Mouse (Mus musculus) natural killer cell, adult 2 months (primary cell): ENCODE measurements around the gene Zfp770.

Experiments used
- DNase-seq, 2 experiments: peaks; one replicate each; pipeline ENCODE4 v3.0.0; 2022; ENCODE audit warnings: low spot score in 2 of 2

Gene Zfp770

DNA sequence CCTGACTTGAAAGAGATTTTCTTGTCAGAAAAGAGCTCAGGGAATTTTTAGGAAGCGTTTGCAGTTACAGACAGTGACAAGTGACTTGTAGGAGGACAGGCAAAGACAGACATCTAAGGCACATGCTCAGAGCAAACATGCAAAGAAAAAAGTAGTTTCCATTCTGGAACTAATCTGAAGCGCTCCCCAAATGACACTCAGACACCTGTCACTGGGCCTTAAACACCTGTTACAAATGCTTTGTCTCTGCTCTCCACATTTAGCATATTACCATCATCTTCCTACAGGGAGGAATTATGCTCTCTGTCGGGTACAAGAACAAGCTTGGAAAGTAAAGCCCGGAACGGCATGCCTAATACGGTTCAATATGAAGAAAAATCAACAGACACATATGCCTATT is 57.4 kb downstream of the Zfp770 start:
- no peak for DNase-seq
